Mouse (Mus musculus) adrenal gland, adult 8-10 months (tissue): ENCODE measurements around the gene Gm42372. TPM values are rescaled to one million over a fixed set of nuclear protein-coding genes. Genes with fewer than 3 reads are reported as not detected.

ENCODE experiments used
- DNase-seq: peaks from one replicate; pipeline ENCODE4 v3.0.0; 2022
- total RNA-seq, 4 experiments: library from RNA; stranded (reverse); gene quantifications; 2 replicates each; pipeline ENCODE4 v1.2.4; 2022

Gm42372 gene
- total RNA-seq, 4 experiments from 2014 or later: 2.3 to 3.1 (median 2.7) TPM

DNA sequence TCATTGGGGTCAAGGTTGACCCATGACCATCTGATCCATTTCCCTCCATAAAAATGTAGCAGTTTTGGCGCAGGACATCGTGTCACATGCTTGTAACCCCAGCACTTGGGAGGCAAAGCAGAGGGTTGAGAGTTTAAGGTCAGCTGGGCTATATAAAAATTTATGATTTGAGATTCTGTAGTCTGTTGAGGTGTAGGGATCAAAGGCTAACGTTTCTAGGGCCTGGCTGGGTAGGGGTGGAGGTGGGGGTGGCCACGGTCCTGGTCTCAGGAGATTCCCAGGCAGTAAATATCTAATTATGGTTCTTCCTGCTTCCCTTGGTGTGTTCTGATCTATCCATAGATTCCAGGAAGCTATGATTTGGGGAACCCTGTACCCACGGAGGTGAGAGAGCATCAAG lies 21.2 kb upstream of the Gm42372 start:
- no peak for DNase-seq

DNA sequence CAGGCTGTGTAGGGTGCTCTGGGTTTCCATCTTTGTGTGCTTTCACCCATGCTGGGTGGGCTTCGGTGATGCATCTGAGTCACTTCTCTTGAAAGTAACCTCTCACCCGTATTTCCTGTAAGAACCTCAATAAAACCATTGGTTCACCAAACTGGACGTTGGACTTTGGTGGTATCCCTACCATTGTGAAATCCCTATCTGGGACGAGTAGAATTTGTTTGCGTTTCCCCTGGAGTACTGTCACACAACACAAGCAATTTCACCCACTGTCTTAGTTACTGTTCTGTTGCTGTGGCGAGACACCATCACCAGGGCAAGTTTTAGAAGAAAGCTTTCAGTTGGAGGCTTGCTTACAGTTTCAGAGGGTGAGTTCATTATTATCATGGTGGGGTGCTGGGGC lies 14.5 kb upstream of the Gm42372 start:
- no peak for DNase-seq

DNA sequence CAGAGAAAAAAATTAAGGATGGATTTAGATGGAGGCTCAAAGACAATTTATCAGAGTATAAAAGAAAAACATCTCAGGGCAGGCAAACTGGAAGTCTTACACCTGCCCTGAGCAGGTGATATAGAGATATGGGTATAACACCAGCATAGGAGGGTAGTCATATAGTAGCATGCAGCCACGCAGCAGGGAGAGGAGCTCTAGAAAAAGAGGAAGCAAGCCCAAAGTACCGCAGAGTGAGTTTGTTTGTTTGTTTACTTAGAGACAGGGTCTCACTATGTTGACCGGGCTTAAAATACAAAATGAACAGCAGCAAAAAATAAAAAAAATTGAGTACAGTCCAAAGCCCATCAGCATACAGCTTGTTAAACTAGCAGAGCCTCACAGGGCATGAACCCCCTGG lies 11.7 kb upstream of the Gm42372 start:
- no peak for DNase-seq

DNA sequence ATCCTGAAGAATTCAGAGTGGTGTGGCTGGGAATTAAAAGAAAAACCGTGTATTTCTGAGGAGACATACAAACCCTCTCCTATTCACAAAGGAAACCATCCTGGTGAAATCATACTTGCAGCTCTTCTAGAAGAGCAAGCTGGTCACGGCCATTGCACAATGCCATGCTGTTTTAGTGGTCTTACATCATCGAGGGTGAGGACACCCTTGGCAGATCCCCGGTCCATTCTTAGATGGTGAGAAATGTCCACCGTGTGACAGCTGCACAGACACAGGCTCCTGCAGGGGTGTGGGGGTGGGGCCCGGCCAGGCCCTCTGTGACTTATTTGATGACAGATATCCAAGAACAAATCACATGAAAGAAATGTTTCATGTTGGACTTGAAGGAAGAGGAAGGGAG lies 8.9 kb upstream of the Gm42372 start:
- DNase-seq: peak; percentile 50

DNA sequence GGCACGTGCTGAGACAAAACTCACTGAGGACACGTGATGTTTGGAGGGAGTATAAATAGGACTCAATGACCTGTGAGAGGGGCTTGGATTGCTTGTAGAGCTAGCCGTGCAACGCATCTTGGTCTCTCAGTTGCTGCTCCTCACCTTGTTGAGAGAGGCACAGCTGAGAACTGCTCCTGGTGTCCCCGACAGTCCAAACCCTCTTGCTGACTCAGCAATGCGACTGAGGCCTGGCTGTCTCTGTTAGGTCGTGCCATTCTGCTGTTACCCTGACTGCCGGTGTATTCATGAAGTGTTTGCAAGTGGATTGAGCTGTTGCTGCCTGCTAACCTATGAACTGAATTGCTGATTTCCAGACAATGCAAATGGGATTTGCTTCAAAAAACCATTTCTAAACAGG lies 6.6 kb upstream of the Gm42372 start:
- no peak for DNase-seq

DNA sequence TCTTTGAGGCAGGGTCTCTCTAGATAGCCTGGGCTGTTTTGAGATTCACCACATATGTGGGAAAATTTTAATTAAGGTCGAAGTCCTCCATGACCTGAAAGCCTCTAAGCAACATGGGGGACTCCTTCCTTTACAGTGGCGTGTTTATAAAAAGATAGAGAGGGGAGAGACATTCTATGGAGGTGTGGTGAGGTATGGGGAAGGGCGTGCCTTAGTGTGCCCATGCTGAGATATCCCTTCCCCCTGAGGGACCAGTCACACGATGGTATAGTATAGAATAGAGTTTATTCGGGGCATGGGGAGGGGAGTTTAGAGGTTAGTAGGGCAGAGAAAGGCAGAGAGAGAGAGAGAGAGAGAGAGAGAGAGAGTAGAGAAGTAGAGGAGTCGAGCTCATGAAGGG lies 4.7 kb upstream of the Gm42372 start:
- no peak for DNase-seq

DNA sequence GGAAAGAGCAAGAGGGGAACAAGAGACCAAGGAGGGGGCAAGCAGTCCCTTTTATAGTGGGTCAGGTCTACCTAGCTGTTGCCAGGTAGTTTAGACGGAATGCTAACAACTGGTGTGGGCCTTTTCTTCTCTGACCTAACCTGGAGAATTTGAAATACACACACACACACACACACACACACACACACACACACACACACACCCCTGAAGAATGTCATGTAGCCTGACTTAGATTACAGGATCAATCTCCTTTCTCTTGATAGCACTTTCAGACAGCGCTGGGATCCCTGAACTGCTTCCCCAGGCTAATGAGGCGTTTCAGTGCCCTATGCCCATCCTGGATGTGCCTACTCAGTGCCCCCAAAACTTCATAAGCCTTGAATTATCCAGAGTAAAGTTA lies 4.3 kb upstream of the Gm42372 start:
- no peak for DNase-seq

DNA sequence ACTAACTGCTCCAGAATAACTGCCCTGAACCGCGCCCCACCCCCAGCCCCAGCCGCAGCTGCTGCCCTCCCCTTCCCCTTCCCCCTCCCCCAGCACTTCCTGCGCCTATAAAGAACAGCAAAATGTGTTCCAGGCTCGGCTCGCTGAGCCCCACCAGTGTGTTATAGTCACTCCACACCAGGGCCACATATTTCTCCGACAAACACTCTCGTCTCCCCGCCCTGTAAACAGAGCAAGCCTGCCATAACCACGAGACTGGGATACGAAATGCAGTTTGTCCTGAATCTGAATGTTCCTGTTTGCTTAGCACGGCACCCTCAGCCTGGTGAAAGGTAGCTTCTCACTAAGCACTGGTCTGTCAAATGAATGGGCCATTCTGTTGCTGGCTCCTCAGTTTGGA lies 2.5 kb upstream of the Gm42372 start:
- DNase-seq: no peak

DNA sequence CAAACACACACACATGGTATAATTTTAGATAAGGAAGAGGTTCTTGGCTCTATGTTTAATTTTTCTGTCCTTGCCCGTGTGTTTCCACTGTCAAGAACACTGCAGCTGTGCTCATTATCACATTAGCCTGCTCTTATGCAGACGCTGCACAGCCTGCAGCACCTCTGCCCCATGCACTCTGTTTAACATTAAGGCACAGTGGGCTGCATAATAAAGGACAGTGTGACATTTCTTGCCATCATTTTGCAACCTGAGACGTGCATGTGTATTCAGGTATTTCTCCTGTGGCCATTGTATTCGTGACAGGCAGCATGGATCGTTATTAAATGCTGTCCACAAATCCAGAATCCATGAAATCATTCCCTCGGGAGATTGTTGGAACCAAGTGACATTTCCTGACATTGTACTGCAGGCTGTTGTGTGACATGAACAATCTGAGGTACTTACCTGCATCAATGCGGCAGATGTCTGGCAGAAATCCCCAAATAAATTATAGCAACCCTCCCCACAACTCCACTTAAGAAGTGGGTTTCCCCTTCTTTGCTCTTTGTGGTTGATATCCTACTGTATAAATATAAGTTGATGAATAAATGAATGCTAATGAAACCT lies 4.8 kb downstream of the Gm42372 start:
- DNase-seq: no peak

DNA sequence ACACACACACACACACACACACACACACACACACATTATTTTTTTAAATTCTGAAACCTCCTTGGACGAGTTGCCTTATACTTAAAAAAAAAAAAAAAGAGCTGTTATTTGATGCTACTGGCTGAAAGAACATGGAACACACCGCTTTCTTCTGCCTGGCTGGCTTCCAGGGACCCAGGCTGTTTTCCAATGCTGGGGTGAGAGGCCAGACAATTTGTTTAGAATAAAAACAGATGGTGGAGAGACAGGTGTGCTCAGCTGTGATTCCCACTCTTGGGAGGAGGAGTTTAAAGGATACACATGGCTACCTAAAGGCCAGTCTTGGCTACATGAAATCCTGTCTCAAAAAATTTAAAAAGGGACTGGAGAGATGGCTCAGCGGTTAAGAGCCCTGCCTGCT lies 5.5 kb downstream of the Gm42372 start:
- DNase-seq: no peak

DNA sequence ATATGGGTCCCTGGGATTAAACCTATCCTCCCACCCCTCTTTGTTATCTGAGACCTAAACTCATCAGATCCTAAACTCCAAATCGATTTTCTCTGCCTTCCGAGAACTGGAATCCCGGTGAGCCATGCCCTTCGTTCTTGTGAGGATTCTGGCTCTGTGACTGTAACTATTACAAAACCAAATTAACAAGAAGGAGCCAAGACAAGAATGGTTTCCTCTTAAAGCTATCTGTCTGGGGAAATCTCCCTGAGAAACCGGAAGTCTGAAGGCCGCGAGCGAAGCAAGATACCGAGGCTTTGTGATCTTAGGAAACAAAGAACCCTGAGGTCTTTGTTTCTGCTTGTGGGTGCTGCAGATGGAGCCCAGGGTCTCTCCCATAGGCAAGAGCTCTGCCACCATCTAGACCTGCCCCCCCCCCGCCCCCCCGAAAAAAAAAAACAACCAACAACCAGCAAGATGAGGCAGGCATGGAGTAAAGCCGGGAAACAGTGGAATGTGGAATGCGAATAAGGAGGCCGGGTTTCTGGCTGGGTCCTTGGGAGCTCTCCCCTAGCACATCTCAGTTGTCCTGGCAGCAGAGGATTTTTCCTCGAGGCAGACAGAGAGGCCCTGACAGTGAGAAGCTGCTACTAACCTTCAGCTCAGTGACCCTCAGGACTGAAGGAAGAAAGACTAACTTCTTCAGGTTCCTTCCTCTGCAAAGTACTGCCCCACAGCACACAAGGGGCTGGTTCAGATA lies 7.3 kb downstream of the Gm42372 start:
- no peak for DNase-seq

DNA sequence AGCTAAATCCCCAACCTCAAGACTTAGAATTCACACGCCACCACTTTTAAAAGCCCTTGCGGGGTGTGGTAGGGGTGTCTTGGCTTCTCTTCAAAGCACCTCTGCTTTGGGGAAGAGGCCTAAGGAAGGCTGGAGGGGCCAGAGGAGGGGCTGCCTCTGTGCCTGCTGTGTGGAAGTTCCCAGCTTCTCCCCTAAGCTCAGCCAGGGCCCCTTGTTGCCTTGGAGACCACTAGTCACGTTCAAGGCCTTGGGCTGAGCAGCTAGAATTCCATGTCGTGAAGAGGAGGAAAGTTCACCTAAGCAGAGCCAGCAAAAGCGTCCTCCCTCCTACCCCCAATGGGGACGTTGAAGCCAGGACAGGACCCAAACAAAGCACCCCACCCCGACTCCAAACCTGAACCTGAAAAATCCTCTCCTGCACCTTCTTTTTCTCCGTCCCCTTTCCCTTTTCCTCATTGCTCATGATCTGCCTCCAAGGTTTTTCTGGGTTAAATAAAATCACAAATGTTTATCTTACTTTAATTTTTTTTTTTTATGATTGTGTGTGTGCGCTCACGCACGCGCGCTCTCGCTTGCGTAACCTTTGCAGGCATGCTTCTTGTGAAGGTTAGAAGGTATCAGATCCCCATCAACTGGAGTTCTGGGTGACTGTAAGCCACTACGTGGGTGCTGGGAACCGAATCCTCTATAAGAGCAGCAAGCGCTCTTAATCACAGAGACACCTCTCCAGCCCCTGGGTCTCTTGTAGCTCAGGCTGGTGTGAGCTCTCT lies 9.0 kb downstream of the Gm42372 start:
- DNase-seq: peak; percentile 61

DNA sequence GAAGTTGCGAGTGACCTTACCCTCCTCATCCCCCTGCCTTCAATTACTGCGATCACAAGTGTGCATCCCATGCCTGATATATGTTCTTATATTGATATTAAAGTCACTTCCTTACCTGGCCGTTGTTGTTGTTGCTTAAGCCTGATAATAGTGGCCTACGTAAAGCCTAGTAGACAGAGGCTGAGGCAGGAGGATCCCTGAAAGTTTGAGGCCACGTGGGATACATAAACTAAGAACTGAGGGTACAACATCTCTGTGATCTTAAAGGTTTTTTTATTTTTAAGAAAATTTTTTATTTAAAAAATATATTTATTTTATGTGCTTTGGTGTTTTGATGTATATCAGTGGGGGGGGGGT lies 9.5 kb downstream of the Gm42372 start, which contains the start of gene Ccdc8:
Gene Ccdc8 (plus strand): TSS at position 258 of the 357 bp plus-strand sequence.
- no peak for DNase-seq

DNA sequence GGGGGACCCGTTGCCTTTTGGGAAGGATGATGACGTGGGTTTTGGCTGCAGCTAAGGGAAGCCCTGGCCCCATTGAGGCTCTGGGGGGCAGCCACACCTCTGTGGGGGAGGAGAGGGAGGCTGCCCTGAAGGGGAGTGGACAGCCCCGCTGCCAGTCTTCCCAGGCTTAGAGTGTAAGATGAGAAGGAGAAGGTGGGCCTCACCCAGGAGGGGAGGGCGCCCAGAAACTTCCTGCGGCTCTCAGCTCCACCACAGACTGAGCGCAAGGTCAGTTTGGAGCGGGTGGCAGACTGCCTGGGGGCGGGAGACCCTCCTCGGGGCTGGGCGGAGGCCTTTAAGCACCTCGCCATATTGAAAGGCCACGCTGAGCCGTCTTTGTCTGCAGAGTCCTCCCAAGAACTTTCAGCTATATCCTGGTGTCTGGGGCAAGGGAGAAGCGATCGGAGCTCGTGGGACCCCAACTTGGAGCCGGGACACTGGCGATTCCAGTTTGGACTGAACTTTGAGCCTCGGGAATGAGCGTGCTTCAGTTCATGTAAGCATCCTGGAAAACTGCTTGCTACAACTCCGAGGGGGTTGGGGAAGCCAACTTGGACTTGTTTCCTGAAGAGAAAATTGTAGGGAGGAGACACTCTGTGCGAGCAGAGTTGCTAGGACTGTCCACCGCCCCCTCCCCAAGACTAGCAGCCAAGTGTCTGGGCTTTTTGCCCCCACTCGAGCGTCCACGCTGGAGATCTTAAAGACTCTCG lies 10.9 kb downstream of the Gm42372 start:
- DNase-seq: peak; percentile 86

DNA sequence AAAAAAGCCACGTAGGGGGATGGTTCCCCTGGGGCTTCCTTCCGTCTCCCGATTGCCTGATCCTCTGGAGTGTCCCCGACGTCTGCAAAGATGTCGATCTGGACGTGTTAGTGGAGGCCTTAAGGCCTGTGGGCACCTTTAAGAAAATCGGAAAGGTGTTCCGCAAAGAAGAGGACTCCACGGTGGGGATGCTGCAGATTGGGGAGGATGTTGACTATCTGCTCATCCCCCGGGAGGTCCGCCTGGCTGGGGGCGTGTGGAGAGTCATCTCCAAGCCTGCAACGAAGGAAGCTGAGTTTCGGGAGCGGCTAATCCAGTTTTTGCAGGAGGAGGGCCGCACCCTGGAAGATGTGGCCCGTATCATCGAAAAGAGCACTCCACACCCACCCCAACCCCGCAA lies 11.5 kb downstream of the Gm42372 start:
- DNase-seq: no peak

DNA sequence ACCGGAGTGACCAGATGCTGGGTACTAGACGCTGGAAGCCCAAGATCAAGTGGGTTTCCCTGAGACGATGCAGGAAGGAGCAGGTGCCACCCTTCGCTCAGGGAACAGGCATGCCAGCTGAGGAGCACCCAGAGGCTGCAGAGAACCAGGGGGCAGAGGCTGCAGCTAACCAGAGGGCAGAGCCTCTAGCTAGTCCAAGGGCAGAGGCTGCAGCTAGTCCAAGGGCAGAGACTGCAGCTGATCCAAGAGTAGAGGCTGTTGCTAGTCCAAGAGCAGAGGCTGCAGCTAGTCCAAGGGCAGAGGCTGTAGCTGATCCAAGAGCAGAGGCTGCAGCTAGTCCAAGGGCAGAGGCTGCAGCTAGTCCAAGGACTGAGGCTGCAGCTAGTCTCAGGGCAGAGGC lies 12.5 kb downstream of the Gm42372 start:
- DNase-seq: no peak

DNA sequence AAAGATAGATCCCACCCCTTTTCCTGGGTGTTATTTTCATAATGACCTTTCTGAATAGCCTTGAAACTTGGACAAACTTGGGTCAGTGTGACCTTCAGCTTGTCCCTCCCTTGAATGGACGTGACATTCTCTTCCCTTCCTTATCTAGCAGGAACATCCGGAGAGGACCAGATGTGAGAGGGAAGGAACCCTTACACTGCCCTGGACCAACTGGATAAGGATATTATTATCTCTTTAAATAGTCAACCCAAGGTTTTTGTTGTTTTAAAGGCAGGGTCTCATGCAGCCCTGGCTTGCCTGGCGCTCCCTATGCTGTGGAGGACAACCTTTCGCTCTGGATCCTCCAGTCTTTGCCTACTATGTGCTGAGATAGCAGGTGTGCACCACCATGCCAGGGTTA lies 16.3 kb downstream of the Gm42372 start:
- no peak for DNase-seq

DNA sequence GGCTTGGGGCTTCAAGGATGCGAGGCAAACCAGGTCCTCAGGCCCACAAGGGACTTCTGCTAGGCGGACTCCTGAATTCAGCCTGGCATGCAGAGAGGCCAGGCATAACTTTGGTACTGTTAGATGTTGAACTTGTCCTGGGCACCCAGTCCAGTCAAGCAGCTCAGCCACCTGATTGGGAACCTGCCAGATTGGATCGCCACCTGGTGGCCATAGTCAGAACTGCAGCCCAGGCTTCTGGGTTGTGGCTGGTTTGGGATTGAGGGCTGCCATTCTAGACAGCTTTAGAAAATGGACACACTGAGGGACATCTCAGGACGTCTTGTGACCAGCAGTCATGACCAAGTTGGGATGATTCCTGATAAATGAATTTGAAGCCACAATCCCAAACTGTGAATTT lies 16.8 kb downstream of the Gm42372 start:
- DNase-seq: peak; percentile 77

DNA sequence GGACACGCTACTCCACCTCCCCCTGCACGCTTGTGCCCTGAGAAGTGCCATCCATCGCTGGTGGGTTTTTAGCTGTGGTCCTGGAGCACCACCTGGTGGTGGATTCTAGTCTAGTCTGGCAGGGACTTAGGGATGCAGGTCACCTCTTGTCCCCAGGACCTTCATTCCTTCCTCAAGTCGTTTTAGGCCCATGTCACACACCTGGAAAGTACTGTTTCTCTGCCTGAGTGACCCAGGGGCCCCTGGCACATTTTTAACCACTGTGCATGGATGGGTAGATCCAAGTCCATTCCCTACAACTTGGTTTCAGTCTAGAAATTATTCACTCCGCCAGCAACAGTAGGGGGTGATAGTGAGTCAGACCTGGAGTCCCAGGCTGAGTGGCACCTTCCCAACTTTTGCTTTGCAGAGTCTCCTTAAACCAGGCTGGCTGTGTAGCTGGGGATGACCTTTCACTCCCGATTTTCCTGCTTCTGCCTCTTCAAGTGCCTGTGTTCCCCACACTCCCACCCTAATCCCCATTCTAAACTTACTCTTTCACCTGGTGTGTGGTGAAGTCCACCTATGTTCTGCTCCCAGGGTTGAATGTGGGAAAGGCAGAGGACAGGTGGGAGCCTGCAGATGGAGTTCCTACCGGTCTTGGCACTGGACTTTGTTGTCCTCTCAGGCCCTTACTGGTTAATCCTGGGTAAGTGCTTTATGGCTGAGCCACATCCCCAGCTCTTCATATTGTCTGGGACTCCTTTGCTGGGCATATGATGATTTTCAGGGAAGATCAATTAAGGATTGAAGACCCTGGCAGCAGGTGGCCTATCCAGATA lies 19.7 kb downstream of the Gm42372 start:
- peak; percentile 65 for DNase-seq

DNA sequence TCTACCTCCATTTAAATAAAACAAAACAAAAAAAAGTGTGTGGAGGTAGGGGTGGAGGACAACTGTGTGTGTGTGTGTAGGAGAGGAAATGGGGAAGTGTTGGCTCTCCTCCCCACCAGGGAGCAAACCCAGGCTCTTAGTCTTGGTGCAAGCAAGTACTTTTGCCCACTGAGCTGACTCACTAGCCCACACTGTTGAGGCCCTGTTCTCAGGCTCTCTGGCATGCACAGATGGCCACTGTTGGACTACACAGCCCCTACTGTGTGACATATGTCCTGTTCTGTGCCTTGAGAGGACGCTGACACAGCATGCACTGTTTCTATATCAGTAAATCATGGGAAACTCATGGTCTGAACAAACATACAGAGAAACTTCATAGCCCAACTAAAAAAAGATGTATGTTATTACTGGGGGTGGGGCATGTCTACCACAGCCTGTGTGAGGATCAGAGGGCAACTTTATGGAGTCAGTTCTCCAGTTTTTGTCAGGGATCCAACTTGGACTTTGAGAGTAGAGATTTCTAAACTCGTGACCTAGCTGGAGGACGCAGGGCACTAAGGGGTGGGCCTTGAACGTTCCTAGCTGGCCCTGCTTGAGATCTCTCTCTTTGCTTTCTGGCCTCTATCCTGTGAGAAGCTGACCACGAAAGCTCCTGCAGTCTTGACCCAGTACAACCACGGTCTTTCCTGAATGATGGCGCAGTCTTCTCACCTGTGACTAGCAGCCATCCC lies 20.5 kb downstream of the Gm42372 start:
- no peak for DNase-seq

DNA sequence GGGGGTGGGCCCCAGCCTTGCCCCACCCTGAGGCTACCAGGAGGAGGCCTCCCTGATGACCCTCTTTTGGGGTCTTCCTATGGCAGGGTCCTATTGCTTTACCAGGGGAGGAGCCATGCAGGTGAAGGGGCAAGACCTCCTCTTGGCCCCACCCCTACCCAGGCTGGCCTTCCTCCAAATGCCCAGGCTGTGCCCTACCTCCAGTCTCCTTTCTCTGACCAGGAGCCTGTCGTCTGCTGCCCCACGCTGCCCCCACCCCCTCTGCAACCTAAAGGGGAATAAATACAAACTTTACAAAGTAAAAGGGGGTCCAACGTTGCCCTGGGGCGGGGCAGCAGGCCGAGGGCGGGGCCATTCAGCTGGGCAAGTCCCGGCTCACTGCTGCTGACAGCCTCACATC lies 21.8 kb downstream of the Gm42372 start:
- no peak for DNase-seq
